Mouse (Mus musculus): Measurements from ENCODE around the gene Cux2. TPM values are rescaled to one million over a fixed set of nuclear protein-coding genes. Genes with fewer than 3 reads are reported as not detected.

Gene Cux2
- polyA plus RNA-seq, 1 experiment: 0.62 TPM

GRCm38 (mm10) chr5:121821552-121821951 is 228.3 kb downstream of the Cux2 start:
- H3K27me3 ChIP-seq (ENCODE audit: control insufficient read depth, insufficient read depth, insufficient read length): no peaks in the 10 kb centered on the region
- H3K4me2 ChIP-seq (ENCODE audit: low read depth): no peak overlapping the region
- no peak overlapping the region for H3K4me3 ChIP-seq
- peaks cover 40% of the 10 kb centered on the region for H3K36me3 ChIP-seq (ENCODE audit: control insufficient read depth, insufficient read depth)
- TF ChIP-seq POLR2AphosphoS2 (IDR thresholded peaks at IDR 0.05; ENCODE audit: insufficient read length, low read depth) (peak; percentile 58), REST (IDR thresholded peaks at IDR 0.05; ENCODE audit: insufficient read depth, insufficient read length) (no peak)
- peaks cover 61% of the 10 kb centered on the region for H3K79me2 ChIP-seq (ENCODE audit: control insufficient read depth, insufficient read depth)
- no peak overlapping the region for H3ac ChIP-seq (ENCODE audit: control insufficient read depth, insufficient read length)

- peak; percentile 54 for TF ChIP-seq POLR2AphosphoS2 (IDR thresholded peaks at IDR 0.05; ENCODE audit: insufficient read length, low read depth)
- TF ChIP-seq CEBPB (IDR thresholded peaks at IDR 0.05; ENCODE audit: insufficient read depth, poor library complexity, severe bottlenecking): no peak
- H3K79me2 ChIP-seq (ENCODE audit: control insufficient read depth, insufficient read depth): peaks cover 56% of the 10 kb centered on the region
- peaks cover 41% of the 10 kb centered on the region for H3K36me3 ChIP-seq (ENCODE audit: control insufficient read depth, insufficient read depth)
- H3ac ChIP-seq (ENCODE audit: control insufficient read depth, insufficient read length): no peak overlapping the region
- no peaks in the 10 kb centered on the region for H3K27me3 ChIP-seq (ENCODE audit: control insufficient read depth, insufficient read depth, insufficient read length)
- H3K4me3 ChIP-seq: no peak overlapping the region
- no peak overlapping the region for H3K4me2 ChIP-seq (ENCODE audit: low read depth)
These were observed 228.8 kb downstream of the Cux2 start for GRCm38 (mm10) chr5:121821116-121821515.

- Histone ChIP-seq H3K36me3 (ENCODE audit: control insufficient read depth, insufficient read depth) (peaks cover 45% of the 10 kb centered on the region), H3K4me3 (no peak overlapping the region), H3K79me2 (ENCODE audit: control insufficient read depth, insufficient read depth) (peaks cover 52% of the 10 kb centered on the region), H3K27me3 (ENCODE audit: control insufficient read depth, insufficient read depth, insufficient read length) (no peaks in the 10 kb centered on the region), H3K4me2 (ENCODE audit: low read depth) (no peak overlapping the region), H3ac (ENCODE audit: control insufficient read depth, insufficient read length) (no peak overlapping the region)
- peak; percentile 81 for TF ChIP-seq POLR2AphosphoS2 (IDR thresholded peaks at IDR 0.05; ENCODE audit: insufficient read length, low read depth)
- no peak for TF ChIP-seq TCF12 (IDR thresholded peaks at IDR 0.05; ENCODE audit: insufficient read depth, poor library complexity, severe bottlenecking)
- TF ChIP-seq POLR2A (IDR thresholded peaks at IDR 0.05; ENCODE audit: insufficient read length, low read depth): peak; percentile 38
- no peak for TF ChIP-seq REST (IDR thresholded peaks at IDR 0.05; ENCODE audit: insufficient read depth, insufficient read length)
These were observed 229.2 kb downstream of the Cux2 start for GRCm38 (mm10) chr5:121820657-121821056.

GRCm38 (mm10) chr5:121820161-121820560 is 229.7 kb downstream of the Cux2 start:
- peak overlapping the region; percentile 9 for H3K4me2 ChIP-seq (ENCODE audit: low read depth)
- H3K36me3 ChIP-seq (ENCODE audit: control insufficient read depth, insufficient read depth): peaks cover 45% of the 10 kb centered on the region
- no peak for TF ChIP-seq CEBPB (IDR thresholded peaks at IDR 0.05; ENCODE audit: insufficient read depth, poor library complexity, severe bottlenecking)
- TF ChIP-seq SRF (IDR thresholded peaks at IDR 0.05; ENCODE audit: control insufficient read depth, insufficient read length, low read depth): no peak
- no peak for TF ChIP-seq TCF12 (IDR thresholded peaks at IDR 0.05; ENCODE audit: insufficient read depth, poor library complexity, severe bottlenecking)
- TF ChIP-seq MYOG (IDR thresholded peaks at IDR 0.05; ENCODE audit: control insufficient read depth in 1 of 3, insufficient read depth in 1 of 3, insufficient read length in 2 of 3, low read depth in 2 of 3): no peak
- no peak for TF ChIP-seq POLR2A (IDR thresholded peaks at IDR 0.05; ENCODE audit: insufficient read length, low read depth)
- no peak for TF ChIP-seq MAX (IDR thresholded peaks at IDR 0.05; ENCODE audit: low read depth)
- no peak for TF ChIP-seq REST (IDR thresholded peaks at IDR 0.05; ENCODE audit: insufficient read depth, insufficient read length)
- TF ChIP-seq USF1 (IDR thresholded peaks at IDR 0.05; ENCODE audit: low read depth): no peak
- H3K27me3 ChIP-seq (ENCODE audit: control insufficient read depth, insufficient read depth, insufficient read length): no peaks in the 10 kb centered on the region
- H3K79me2 ChIP-seq (ENCODE audit: control insufficient read depth, insufficient read depth): peaks cover 47% of the 10 kb centered on the region
- H3K4me3 ChIP-seq: no peak overlapping the region
- H3ac ChIP-seq (ENCODE audit: control insufficient read depth, insufficient read length): no peak overlapping the region

GRCm38 (mm10) chr5:121819559-121819958 is 230.3 kb downstream of the Cux2 start:
- Histone ChIP-seq H3K27me3 (ENCODE audit: control insufficient read depth, insufficient read depth, insufficient read length) (no peaks in the 10 kb centered on the region), H3K36me3 (ENCODE audit: control insufficient read depth, insufficient read depth) (peaks cover 49% of the 10 kb centered on the region), H3K4me2 (ENCODE audit: low read depth) (no peak overlapping the region), H3K79me2 (ENCODE audit: control insufficient read depth, insufficient read depth) (peaks cover 41% of the 10 kb centered on the region), H3K4me3 (no peak overlapping the region), H3ac (ENCODE audit: control insufficient read depth, insufficient read length) (no peak overlapping the region)
- TF ChIP-seq E2F4 (IDR thresholded peaks at IDR 0.05; ENCODE audit: insufficient read depth): no peak
- TF ChIP-seq POLR2AphosphoS2 (IDR thresholded peaks at IDR 0.05; ENCODE audit: insufficient read length, low read depth): no peak
- TF ChIP-seq MYOD1 (IDR thresholded peaks at IDR 0.05; ENCODE audit: control insufficient read depth in 1 of 3, insufficient read length in 2 of 3, low read depth in 2 of 3): no peak
- no peak for TF ChIP-seq POLR2A (IDR thresholded peaks at IDR 0.05; ENCODE audit: insufficient read length, low read depth)
- no peak for TF ChIP-seq TCF3 (IDR thresholded peaks at IDR 0.05; ENCODE audit: insufficient read length, low read depth)
- TF ChIP-seq USF1 (IDR thresholded peaks at IDR 0.05; ENCODE audit: low read depth): no peak
- no peak for TF ChIP-seq CEBPB (IDR thresholded peaks at IDR 0.05; ENCODE audit: insufficient read depth, poor library complexity, severe bottlenecking)
- no peak for TF ChIP-seq MAX (IDR thresholded peaks at IDR 0.05; ENCODE audit: low read depth)

GRCm38 (mm10) chr5:121818862-121819261 is 231.0 kb downstream of the Cux2 start:
- TF ChIP-seq TCF3 (IDR thresholded peaks at IDR 0.05; ENCODE audit: insufficient read length, low read depth) (no peak), CEBPB (IDR thresholded peaks at IDR 0.05; ENCODE audit: insufficient read depth, poor library complexity, severe bottlenecking) (no peak), TCF12 (IDR thresholded peaks at IDR 0.05; ENCODE audit: insufficient read depth, poor library complexity, severe bottlenecking) (no peak)
- no peaks in the 10 kb centered on the region for H3K27me3 ChIP-seq (ENCODE audit: control insufficient read depth, insufficient read depth, insufficient read length)
- no peak overlapping the region for H3K4me3 ChIP-seq

More at GRCm38 (mm10) chr5:121818862-121819261, 231.0 kb downstream of the Cux2 start:
- Histone ChIP-seq H3K79me2 (ENCODE audit: control insufficient read depth, insufficient read depth) (peaks cover 34% of the 10 kb centered on the region), H3K36me3 (ENCODE audit: control insufficient read depth, insufficient read depth) (peaks cover 54% of the 10 kb centered on the region), H3ac (ENCODE audit: control insufficient read depth, insufficient read length) (no peak overlapping the region), H3K4me2 (ENCODE audit: low read depth) (no peak overlapping the region)

Measured in myocyte (in vitro differentiated cells).